Mouse (Mus musculus) stomach, postnatal 0 days (tissue): Measurements from ENCODE around the gene Vav3.

Experiments used
- CTCF ChIP-seq: IDR thresholded peaks from 2 replicates; pipeline ENCODE4 v1.5.1; 2016; ENCODE audit warnings: antibody characterized with exemption, low read depth, mild to moderate bottlenecking, moderate library complexity
- EP300 ChIP-seq: optimal IDR thresholded peaks from 2 replicates; pipeline ENCODE3; 2016; ENCODE audit warnings: antibody characterized with exemption

DNA sequence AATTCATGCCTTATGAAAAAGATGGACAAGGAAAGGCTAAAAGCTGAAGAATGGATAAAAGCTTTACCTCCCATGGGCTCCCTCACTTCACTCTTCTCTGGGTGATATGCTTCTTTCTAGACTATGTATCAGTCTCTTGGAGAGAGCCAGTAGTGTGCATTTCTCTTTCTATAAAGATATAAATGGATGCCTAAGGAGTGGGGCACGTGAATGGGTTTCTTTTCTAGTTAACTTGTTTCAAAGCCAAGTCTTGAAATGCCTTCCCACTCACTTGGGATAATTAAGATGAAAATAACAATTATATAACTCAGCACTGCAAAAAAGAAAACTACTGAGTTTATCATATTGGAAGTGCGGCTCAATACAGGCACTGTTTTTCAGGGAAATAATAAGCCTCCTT, 265.7 kb downstream of the Vav3 start:
- TF ChIP-seq CTCF (no peak), EP300 (no peak)
